Mouse (Mus musculus) olfactory bulb, adult 2 months (tissue): ENCODE data around the gene Psmd5.
"Not testable (repeated sequence)": the region's sequence is repeated elsewhere in the genome, so short reads cannot be mapped to it uniquely, and the experiment has no call there.

Experiments used
- CTCF ChIP-seq: fragments of 200-500 bp; IDR thresholded peaks from 2 replicates; pipeline ENCODE4 v1.5.1; 2012; ENCODE audit warnings: low read depth, mild to moderate bottlenecking, low read length, moderate library complexity; ENCODE audit not compliant: insufficient read depth
- POLR2A ChIP-seq: fragments of 200-500 bp; IDR thresholded peaks from 2 replicates; pipeline ENCODE4 v1.6.1; 2012; ENCODE audit warnings: mild to moderate bottlenecking, low read depth, low read length, moderate library complexity; ENCODE audit not compliant: insufficient read depth

- not testable (repeated sequence) for TF ChIP-seq CTCF, POLR2A
Measured at GRCm38 (mm10) chr2:34832766-34833457, 41.9 kb downstream of the Psmd5 start, which contains the start of gene Gm34653.
